Mouse (Mus musculus): ENCODE data around the gene F11r. TPM values are rescaled to one million over a fixed set of nuclear protein-coding genes. Genes with fewer than 3 reads are reported as not detected.

The F11r gene
- total and polyA plus RNA-seq, 3 experiments = 0.31 to 1.8 TPM; not detected in 1

DNA sequence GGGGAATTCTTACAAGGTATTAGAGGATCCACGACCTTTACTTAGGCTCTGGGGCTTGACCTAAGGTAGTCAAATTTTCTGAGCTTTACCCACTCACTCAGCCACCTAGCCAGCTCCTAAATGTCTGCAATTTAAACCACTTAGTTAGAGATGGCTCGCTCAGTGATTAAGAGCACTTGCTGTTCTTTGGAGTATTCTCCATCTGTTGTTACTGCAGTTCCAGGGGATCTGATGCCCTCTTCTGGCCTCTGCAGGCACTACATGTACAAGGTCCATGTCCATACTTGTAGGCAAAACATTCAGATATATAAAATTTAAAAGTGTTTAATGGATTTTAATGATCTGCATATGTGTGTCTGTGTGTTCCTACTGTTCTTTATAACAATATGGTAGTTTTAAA, 41.6 kb downstream of the F11r start:
- peak; percentile 86 for DNase-seq (ENCODE audit: low read depth, low spot score)
- Histone ChIP-seq H3K9ac (ENCODE audit: control insufficient read depth, low read depth, low read length, poor library complexity, severe bottlenecking) (peak overlapping the region; percentile 63), H3K9me3 (replicated peaks; ENCODE audit: insufficient read depth, low read length) (no peaks in the 10 kb centered on the region), H3K27ac (ENCODE audit: control insufficient read depth, low read depth, low read length) (peak overlapping the region; percentile 89), H3K4me1 (ENCODE audit: control insufficient read depth in 1 of 2, insufficient read depth in 2 of 2, low read length in 2 of 2) (peaks cover 3 to 9% of the 10 kb centered on the region in 2 experiments), H3K36me3 (ENCODE audit: control insufficient read depth in 1 of 2, insufficient read depth in 2 of 2, low read length in 2 of 2) (peaks cover 0 to 7% of the 10 kb centered on the region in 2 experiments; a peak in 2 of 4 replicates), H3K4me3 (ENCODE audit: control insufficient read depth in 1 of 2, insufficient read depth in 1 of 2, low read depth in 2 of 2, low read length in 2 of 2) (peak overlapping the region; percentile 61 to 96; a peak in 3 of 4 replicates), H3K27me3 (ENCODE audit: control insufficient read depth in 1 of 2, insufficient read depth in 2 of 2, low read length in 2 of 2) (no peaks in the 10 kb centered on the region), H3K79me2 (ENCODE audit: control insufficient read depth, insufficient read depth, low read length, poor library complexity) (no peaks in the 10 kb centered on the region; the same call in 1 of the 2 replicates)
- TF ChIP-seq RAD21 (IDR thresholded peaks at IDR 0.05; ENCODE audit: low read depth, low read length) = peak; percentile 75
- no peak for TF ChIP-seq CHD1 (IDR thresholded peaks at IDR 0.05; ENCODE audit: low read depth, low read length)
- no peak for TF ChIP-seq POLR2AphosphoS2 (IDR thresholded peaks at IDR 0.05; ENCODE audit: low read length)
- TF ChIP-seq MYC (IDR thresholded peaks at IDR 0.05; ENCODE audit: low read depth, low read length) = 0 out of 2 replicates have a peak, but pooled peaks have one; percentile 16
- peak; percentile 53; the same call in 1 of the 2 replicates for TF ChIP-seq SIN3A (IDR thresholded peaks at IDR 0.05; ENCODE audit: low read length)
- TF ChIP-seq JUND (IDR thresholded peaks at IDR 0.05; ENCODE audit: low read depth, low read length) = no peak
- TF ChIP-seq HCFC1 (IDR thresholded peaks at IDR 0.05; ENCODE audit: low read depth, low read length) = 0 out of 2 replicates have a peak, but pooled peaks have one; percentile 21
- TF ChIP-seq ZC3H11A (IDR thresholded peaks at IDR 0.05; ENCODE audit: low read depth, low read length) = peak; percentile 61
- peak; percentile 48 to 69 (median 67) for TF ChIP-seq CTCF (IDR thresholded peaks at IDR 0.05 in 2 of 3, conservative IDR thresholded peaks at IDR 0.05 in 1 of 3; ENCODE audit: control insufficient read depth in 1 of 3, insufficient read depth in 1 of 3, low read depth in 2 of 3, low read length in 3 of 3, poor library complexity in 1 of 3, severe bottlenecking in 1 of 3)
- 0 out of 2 replicates have a peak, but pooled peaks have one; percentile 28 for TF ChIP-seq ETS1 (IDR thresholded peaks at IDR 0.05; ENCODE audit: low read depth, low read length)
- TF ChIP-seq SMC3 (IDR thresholded peaks at IDR 0.05; ENCODE audit: low read depth, low read length) = peak; percentile 74
- TF ChIP-seq USF1 (IDR thresholded peaks at IDR 0.05; ENCODE audit: low read depth, low read length) = no peak

GRCm38 (mm10) chr1:171494241-171494640, 56.9 kb downstream of the F11r start:
- no peaks in the 10 kb centered on the region for H3K9me3 ChIP-seq (replicated peaks; ENCODE audit: insufficient read depth, low read length)
- peak; percentile 0 for DNase-seq (ENCODE audit: low read depth, low spot score)
- H3K79me2 ChIP-seq (ENCODE audit: control insufficient read depth, insufficient read depth, low read length, poor library complexity) = no peaks in the 10 kb centered on the region
- no peaks in the 10 kb centered on the region for H3K4me1 ChIP-seq (ENCODE audit: control insufficient read depth in 1 of 2, insufficient read depth in 2 of 2, low read length in 2 of 2)
- TF ChIP-seq RAD21 (IDR thresholded peaks at IDR 0.05; ENCODE audit: low read depth, low read length) (no peak), POLR2AphosphoS2 (IDR thresholded peaks at IDR 0.05; ENCODE audit: low read length) (no peak), CHD1 (IDR thresholded peaks at IDR 0.05; ENCODE audit: low read depth, low read length) (no peak), BHLHE40 (IDR thresholded peaks at IDR 0.05; ENCODE audit: borderline replicate concordance, low read depth, low read length) (no peak), NELFE (IDR thresholded peaks at IDR 0.05; ENCODE audit: low read depth, low read length) (no peak), MXI1 (IDR thresholded peaks at IDR 0.05; ENCODE audit: low read depth, low read length) (no peak), ZNF384 (IDR thresholded peaks at IDR 0.05; ENCODE audit: low read depth, low read length) (no peak), MYC (IDR thresholded peaks at IDR 0.05; ENCODE audit: low read depth, low read length) (no peak), ZC3H11A (IDR thresholded peaks at IDR 0.05; ENCODE audit: low read depth, low read length) (no peak), POLR2A (IDR thresholded peaks at IDR 0.05; ENCODE audit: control insufficient read depth in 1 of 2, insufficient read depth in 1 of 2, low read depth in 1 of 2, low read length in 2 of 2, poor library complexity in 1 of 2) (no peak), MAX (IDR thresholded peaks at IDR 0.05; ENCODE audit: low read length) (no peak), ZMIZ1 (IDR thresholded peaks at IDR 0.05; ENCODE audit: low read depth, low read length) (no peak), MYB (IDR thresholded peaks at IDR 0.05; ENCODE audit: low read depth, low read length) (no peak), KAT2A (conservative IDR thresholded peaks at IDR 0.05; ENCODE audit: low read depth, low read length) (no peak), SIN3A (IDR thresholded peaks at IDR 0.05; ENCODE audit: low read length) (no peak), POLR2AphosphoS5 (IDR thresholded peaks at IDR 0.05; ENCODE audit: borderline replicate concordance, low read depth, low read length) (no peak), TBP (IDR thresholded peaks at IDR 0.05; ENCODE audit: low read depth, low read length) (no peak)
- no peaks in the 10 kb centered on the region for H3K27me3 ChIP-seq (ENCODE audit: control insufficient read depth in 1 of 2, insufficient read depth in 2 of 2, low read length in 2 of 2)
- no peak overlapping the region for H3K9ac ChIP-seq (ENCODE audit: control insufficient read depth, low read depth, low read length, poor library complexity, severe bottlenecking)
- H3K4me3 ChIP-seq (ENCODE audit: control insufficient read depth in 1 of 2, insufficient read depth in 1 of 2, low read depth in 2 of 2, low read length in 2 of 2) = no peak overlapping the region
- H3K27ac ChIP-seq (ENCODE audit: control insufficient read depth, low read depth, low read length) = no peak overlapping the region
- no peaks in the 10 kb centered on the region for H3K36me3 ChIP-seq (ENCODE audit: control insufficient read depth in 1 of 2, insufficient read depth in 2 of 2, low read length in 2 of 2)

All from MEL (cell line).